Mouse (Mus musculus) stomach, embryonic 16.5 days (tissue): ENCODE results near the gene Iffo2. TPM values are rescaled to one million over a fixed set of nuclear protein-coding genes. Genes with fewer than 3 reads are reported as not detected.

Experiments
- ATAC-seq: fragments of 200-750 bp; cut with Nextera tagmentation; 2 replicates; pipeline ENCODE4 v1.8.0; 2017; ENCODE audit warnings: moderate number of reproducible peaks, moderate TSS enrichment; ENCODE audit not compliant: insufficient read depth, low FRiP score
- H3K27ac ChIP-seq: fragments of 300-500 bp; sonication (generic); 2 replicates; pipeline ENCODE4 v1.5.1; 2014; ENCODE audit warnings: low read length
- H3K27me3 ChIP-seq: fragments of 300-500 bp; sonication (generic); 2 replicates; pipeline ENCODE4 v1.6.1; 2014; ENCODE audit warnings: low read length, control low read depth, mixed read lengths; ENCODE audit not compliant: control insufficient read depth, insufficient read depth
- H3K36me3 ChIP-seq: fragments of 300-500 bp; sonication (generic); 2 replicates; pipeline ENCODE4 v1.6.1; 2014; ENCODE audit warnings: low read length; ENCODE audit not compliant: control insufficient read depth, insufficient read depth
- H3K4me1 ChIP-seq: fragments of 300-500 bp; sonication (generic); 2 replicates; pipeline ENCODE4 v1.6.1; 2014; ENCODE audit warnings: low read length, control low read depth, mixed read lengths; ENCODE audit not compliant: control insufficient read depth, insufficient read depth
- H3K4me2 ChIP-seq: fragments of 300-500 bp; sonication (generic); 2 replicates; pipeline ENCODE4 v1.6.1; 2014; ENCODE audit warnings: low read depth, low read length, mixed read lengths
- H3K4me3 ChIP-seq: fragments of 300-500 bp; sonication (generic); replicated peaks from 2 replicates; pipeline ENCODE4 v1.5.1; 2014; ENCODE audit warnings: mild to moderate bottlenecking, low read length
- H3K9ac ChIP-seq: fragments of 300-500 bp; sonication (generic); 2 replicates; pipeline ENCODE4 v1.6.1; 2014; ENCODE audit warnings: low read length
- H3K9me3 ChIP-seq: fragments of 300-500 bp; sonication (generic); replicated peaks from 2 replicates; pipeline ENCODE4 v1.6.1; 2016; ENCODE audit warnings: low read length, control low read depth; ENCODE audit not compliant: control insufficient read depth
- WGBS: fragments of 180-500 bp; shearing (Covaris S2); extraction: QIAGEN DNeasy Blood & Tissue Kit; methylation state at CpG from one replicate; pipeline ENCODE4 v1.1.7; 2014; 5-methylcytosine and 5-hydroxymethylcytosine counted together
- polyA plus RNA-seq: library from polyadenylated mRNA; unstranded; fragments of >200 nt; fragmentation: Nextera tagmentation; extraction: Ambion mirVana; gene quantifications from 2 replicates; pipeline ENCODE4 v1.2.1, GENCODE M21; 2015

Gene Iffo2
- polyA plus RNA-seq, 1 experiment from 2014 or later = 1.8 TPM

DNA sequence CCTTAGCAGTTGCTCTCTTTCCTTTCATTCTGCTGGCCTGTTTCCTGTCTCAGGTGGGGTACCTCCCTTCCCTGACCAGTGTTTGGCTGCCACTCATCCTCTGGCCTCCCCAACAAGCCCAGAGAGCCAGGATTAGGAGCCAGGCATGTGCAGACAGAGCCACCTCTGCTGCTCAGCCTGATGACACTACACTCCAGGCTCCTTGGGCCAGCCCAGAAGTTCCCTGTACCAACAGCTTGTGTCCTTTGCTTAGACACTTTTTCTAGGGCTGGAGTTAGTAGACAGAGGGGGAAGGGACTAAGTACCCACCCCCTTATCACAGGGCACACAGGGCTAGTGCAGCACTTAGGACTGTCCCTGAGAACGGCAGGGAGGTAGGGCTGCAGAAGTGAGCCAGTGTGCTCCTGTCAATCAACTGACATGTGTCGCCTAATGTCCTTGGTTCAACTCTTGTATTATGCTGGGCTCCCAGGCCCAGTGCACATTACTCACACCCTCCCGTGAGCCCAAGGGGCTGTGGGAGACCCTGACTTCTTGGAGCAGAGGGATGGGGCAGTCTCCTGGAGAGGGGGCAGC is 38.0 kb upstream of the Iffo2 start:
- no peak overlapping the region for H3K4me3 ChIP-seq
- no peak for ATAC-seq

DNA sequence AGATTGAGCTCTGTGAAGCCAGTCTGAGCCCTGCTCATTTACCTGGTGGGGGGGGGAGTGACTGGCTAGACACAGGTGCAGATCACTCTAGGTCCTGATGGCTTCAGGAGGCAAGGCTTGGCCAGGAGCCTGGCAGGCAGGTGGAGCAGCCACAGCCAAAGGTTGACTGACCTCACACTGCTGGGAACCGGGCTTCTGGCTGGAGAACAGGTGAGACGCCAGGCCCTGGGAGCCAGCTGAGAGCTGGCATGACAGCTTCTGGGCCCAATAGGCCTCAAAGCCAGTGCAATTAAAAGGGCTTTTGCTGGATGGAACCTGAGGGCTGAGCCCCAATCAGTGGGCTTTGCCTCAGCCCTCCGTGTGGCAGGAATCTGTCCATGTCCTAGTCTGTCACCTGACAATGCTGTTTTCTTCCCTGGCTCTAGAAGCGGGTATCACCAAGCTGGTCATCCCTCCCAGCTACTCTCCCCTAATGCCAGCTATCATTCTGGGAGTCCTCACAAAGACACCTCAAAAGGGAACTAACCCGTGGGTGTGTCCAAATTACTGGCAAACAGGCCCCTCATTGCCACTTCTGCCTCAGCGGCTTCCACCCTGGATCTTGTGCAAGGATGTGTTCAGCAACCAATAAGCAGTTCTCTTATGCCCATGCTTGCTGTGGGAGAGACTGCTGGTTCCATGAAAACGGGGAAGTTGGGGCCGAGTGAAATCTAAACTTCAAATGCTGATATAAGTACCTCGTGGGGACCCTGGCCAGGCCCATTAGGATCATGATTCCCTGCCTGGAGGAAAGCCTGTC is 36.9 kb upstream of the Iffo2 start:
- WGBS = 66% methylated on average over 9 of the region's 9 CpGs
- Histone ChIP-seq H3K27ac (peak overlapping the region; percentile 46), H3K4me2 (no peak overlapping the region), H3K36me3 (peaks cover 14% of the 10 kb centered on the region; the same call in 1 of the 2 replicates), H3K4me1 (0 out of 2 replicates have a peak, but pooled peaks cover 4% of the 10 kb centered on the region), H3K27me3 (no peaks in the 10 kb centered on the region), H3K9ac (no peak overlapping the region; the same call in 1 of the 2 replicates), H3K9me3 (no peaks in the 10 kb centered on the region), H3K4me3 (no peak overlapping the region)
- no peak for ATAC-seq

More for the DNA sequence above, 38.0 kb upstream of the Iffo2 start:
- H3K4me2 ChIP-seq = no peak overlapping the region
- no peak overlapping the region for H3K9ac ChIP-seq
- no peak overlapping the region for H3K27ac ChIP-seq
- 51% methylated on average over 3 of the region's 3 CpGs for WGBS
- no peaks in the 10 kb centered on the region for H3K9me3 ChIP-seq
- 0 out of 2 replicates have a peak, but pooled peaks cover 4% of the 10 kb centered on the region for H3K4me1 ChIP-seq
- H3K36me3 ChIP-seq = peaks cover 16% of the 10 kb centered on the region; the same call in 1 of the 2 replicates
- H3K27me3 ChIP-seq = no peaks in the 10 kb centered on the region

DNA sequence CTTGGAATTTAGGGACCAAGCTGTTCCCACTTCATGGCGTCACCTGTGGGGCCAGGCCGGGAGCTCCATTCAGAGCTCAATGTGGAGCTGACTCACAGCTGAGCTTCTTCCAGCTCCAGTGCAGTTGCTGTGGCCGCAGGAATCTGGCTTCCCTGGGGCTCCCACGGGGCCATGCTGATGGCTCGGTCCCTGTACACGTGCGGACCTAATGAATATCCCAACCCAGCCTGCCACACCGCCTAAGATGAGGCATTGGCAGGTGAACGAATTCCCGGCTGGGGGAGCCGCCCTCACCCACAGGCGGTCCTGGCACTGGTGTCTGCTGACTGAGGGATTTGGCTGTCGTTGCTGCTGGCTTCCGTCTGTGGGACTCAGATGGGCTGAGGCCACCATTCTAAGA is 29.5 kb upstream of the Iffo2 start:
- H3K9me3 ChIP-seq = peaks cover 8% of the 10 kb centered on the region; the same call in 1 of the 2 replicates
- no peak for ATAC-seq
- WGBS = 60% methylated on average over 14 of the region's 14 CpGs
- H3K4me3 ChIP-seq = no peak overlapping the region
- no peaks in the 10 kb centered on the region for H3K4me1 ChIP-seq
- no peaks in the 10 kb centered on the region for H3K27me3 ChIP-seq
- no peak overlapping the region for H3K27ac ChIP-seq
- no peak overlapping the region for H3K4me2 ChIP-seq
- no peaks in the 10 kb centered on the region for H3K36me3 ChIP-seq
- 0 out of 2 replicates have a peak overlapping the region, but pooled peaks have one; percentile 38 for H3K9ac ChIP-seq

DNA sequence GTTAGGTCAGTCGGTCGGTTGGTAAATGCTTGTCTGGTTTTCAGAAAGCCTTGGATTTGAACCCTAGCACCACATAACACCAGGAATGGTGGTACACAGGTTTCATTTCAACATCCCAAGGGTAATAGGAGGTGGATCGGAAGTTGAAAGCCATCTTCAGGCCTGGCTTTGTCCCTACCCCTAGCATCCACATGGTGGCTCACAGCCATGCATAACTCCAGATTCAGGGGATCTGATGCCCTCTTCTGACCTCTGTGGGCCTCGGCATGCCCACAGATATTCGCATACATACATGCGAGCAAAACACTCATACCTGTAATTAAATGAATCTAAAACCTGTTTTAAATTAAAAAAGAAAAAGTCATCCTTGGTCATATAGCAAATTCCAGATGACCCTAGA is 28.6 kb upstream of the Iffo2 start:
- no peaks in the 10 kb centered on the region for H3K4me1 ChIP-seq
- no peak overlapping the region for H3K27ac ChIP-seq
- H3K27me3 ChIP-seq = no peaks in the 10 kb centered on the region
- H3K4me3 ChIP-seq = no peak overlapping the region
- peaks cover 8% of the 10 kb centered on the region; the same call in 1 of the 2 replicates for H3K9me3 ChIP-seq
- no peak overlapping the region for H3K9ac ChIP-seq
- no peak overlapping the region for H3K4me2 ChIP-seq
- H3K36me3 ChIP-seq = no peaks in the 10 kb centered on the region
- no peak for ATAC-seq
- 77% methylated on average over 6 of the region's 6 CpGs for WGBS

DNA sequence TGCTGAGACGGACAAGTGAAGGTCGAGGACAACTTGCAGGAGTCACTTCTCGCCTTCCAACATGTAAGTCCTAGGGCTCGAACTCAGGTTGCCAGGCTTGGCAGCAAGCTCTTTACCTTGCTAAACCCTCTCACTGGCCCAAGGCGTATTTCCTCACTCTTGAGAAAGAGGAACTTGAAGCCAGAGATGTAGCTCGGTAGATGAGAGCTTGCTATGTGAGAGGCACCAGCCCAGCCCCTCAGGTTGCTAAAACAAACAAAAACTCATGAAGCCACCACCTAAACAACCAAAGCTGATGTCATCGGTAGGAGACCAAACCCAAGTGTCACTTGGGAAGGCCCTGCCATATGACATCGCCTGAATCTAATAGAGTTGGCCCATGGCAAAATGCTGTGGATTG is 26.4 kb upstream of the Iffo2 start:
- ATAC-seq = no peak
- Histone ChIP-seq H3K36me3 (no peaks in the 10 kb centered on the region), H3K4me3 (no peak overlapping the region), H3K9ac (no peak overlapping the region), H3K4me2 (no peak overlapping the region), H3K27ac (no peak overlapping the region), H3K27me3 (no peaks in the 10 kb centered on the region), H3K9me3 (peaks cover 8% of the 10 kb centered on the region; the same call in 1 of the 2 replicates), H3K4me1 (no peaks in the 10 kb centered on the region)
- 84% methylated on average over 8 of the region's 8 CpGs for WGBS

DNA sequence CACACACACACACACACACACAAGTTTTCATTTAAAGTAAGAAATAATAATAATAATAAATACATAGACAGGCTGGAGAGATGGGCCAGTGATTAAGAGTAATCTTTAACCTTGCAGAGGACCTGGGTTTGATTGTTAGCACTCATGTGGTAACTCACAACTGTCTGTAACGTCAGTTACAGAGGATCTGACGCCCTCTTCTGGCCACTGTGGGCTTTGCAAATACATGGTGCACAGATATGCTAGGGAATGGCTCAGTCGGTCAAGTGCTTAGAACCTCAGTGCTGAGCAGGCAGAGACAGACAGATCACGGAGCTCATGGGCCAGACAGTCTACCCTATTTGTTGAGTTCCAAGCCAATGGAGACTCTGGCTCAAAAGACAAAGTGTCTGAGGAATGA is 24.6 kb upstream of the Iffo2 start:
- WGBS = 73% methylated on average over 4 of the region's 4 CpGs
- peaks cover 8% of the 10 kb centered on the region; the same call in 1 of the 2 replicates for H3K9me3 ChIP-seq

DNA sequence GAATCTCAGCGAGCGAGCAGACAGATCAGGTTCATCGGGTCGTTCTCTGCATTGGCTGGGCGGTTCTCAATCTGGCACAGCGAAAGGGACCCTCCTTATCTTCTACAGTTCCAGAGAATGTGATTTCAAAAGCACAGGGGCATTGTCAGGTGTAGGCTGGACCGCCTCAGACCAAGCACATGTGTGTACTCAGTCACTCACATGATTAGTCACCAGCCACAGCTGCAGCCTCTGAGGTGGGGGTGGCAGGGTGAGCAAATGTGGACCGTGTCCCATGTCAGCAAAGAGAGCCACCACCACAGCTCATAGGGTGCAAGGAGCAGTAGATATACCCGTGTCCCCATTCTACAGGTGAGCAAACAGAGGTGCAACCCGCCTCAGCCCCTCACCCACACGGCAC is 23.6 kb upstream of the Iffo2 start:
- Histone ChIP-seq H3K9me3 (peaks cover 8% of the 10 kb centered on the region; the same call in 1 of the 2 replicates), H3K4me2 (no peak overlapping the region), H3K27me3 (no peaks in the 10 kb centered on the region), H3K27ac (no peak overlapping the region), H3K9ac (no peak overlapping the region), H3K4me3 (no peak overlapping the region), H3K4me1 (no peaks in the 10 kb centered on the region), H3K36me3 (no peaks in the 10 kb centered on the region)
- peak; percentile 79; the same call in 1 of the 2 replicates for ATAC-seq
- WGBS = 78% methylated on average over 11 of the region's 11 CpGs

More for the DNA sequence above, 24.6 kb upstream of the Iffo2 start:
- Histone ChIP-seq H3K4me1 (no peaks in the 10 kb centered on the region), H3K27me3 (no peaks in the 10 kb centered on the region), H3K4me2 (no peak overlapping the region), H3K27ac (no peak overlapping the region), H3K4me3 (no peak overlapping the region), H3K9ac (no peak overlapping the region), H3K36me3 (no peaks in the 10 kb centered on the region)
- ATAC-seq = no peak

DNA sequence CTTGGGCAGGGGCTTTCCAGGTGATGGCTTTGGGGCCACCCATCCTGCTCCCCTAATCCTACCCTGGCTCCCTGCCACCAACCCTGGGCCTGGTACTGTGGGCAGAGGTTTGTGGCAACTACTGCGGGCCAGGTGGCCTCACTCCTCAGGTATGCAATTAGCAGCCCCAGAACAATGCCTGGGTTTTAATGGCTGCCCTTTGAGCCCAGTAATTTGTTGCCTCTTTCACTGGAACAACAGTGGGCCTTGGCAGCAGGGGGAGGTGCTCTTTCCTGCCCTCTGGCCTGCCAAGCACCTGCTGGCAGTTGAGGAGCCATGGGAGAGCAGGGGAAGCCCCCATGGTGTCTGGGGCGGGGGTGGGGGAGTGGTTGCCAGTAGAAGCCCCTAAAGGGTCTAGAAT is 21.3 kb upstream of the Iffo2 start:
- H3K27me3 ChIP-seq = no peaks in the 10 kb centered on the region
- H3K27ac ChIP-seq = no peak overlapping the region
- H3K4me3 ChIP-seq = no peak overlapping the region
- WGBS = 73% methylated on average over 2 of the region's 2 CpGs
- no peaks in the 10 kb centered on the region for H3K4me1 ChIP-seq
- no peak; the same call in 1 of the 2 replicates for ATAC-seq
- no peak overlapping the region for H3K9ac ChIP-seq
- no peak overlapping the region for H3K4me2 ChIP-seq
- H3K9me3 ChIP-seq = peaks cover 8% of the 10 kb centered on the region; the same call in 1 of the 2 replicates
- H3K36me3 ChIP-seq = no peaks in the 10 kb centered on the region

DNA sequence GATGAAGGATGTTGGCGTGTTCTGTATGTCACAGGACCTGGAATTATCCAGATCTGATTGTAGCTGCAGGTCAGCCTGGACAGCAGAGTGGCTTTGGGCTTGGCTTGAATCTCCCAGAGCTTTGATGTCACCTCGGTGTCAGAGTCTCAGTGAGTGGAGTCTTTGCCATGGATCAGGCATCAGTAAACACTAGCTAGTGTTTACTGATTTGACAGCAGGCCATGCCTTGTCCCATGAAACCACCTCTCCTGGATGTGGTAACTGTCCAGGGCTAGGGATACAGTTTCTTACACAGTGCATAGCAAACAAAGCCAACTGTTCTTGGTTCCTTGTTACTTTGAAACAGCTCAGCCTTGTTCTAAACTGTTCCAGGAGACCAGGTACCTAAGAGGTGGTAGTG is 18.8 kb upstream of the Iffo2 start:
- H3K27me3 ChIP-seq = no peaks in the 10 kb centered on the region
- H3K9me3 ChIP-seq = no peaks in the 10 kb centered on the region
- H3K4me1 ChIP-seq = no peaks in the 10 kb centered on the region
- no peaks in the 10 kb centered on the region for H3K36me3 ChIP-seq
- H3K4me3 ChIP-seq = no peak overlapping the region
- no peak for ATAC-seq
- no peak overlapping the region for H3K27ac ChIP-seq
- no peak overlapping the region for H3K9ac ChIP-seq
- H3K4me2 ChIP-seq = no peak overlapping the region
- WGBS = 72% methylated on average over 2 of the region's 2 CpGs
